In genomic region chr3:86545945-86546344, GRCm38 (mm10) we compare ENCODE assay signal across 9 mouse cellular contexts. TPM values are rescaled to one million over a fixed set of nuclear protein-coding genes. Genes with fewer than 3 reads are reported as not detected.
DNase-seq lines count a peak whose midpoint lies in the region; ATAC-seq lines count a peak whose summit lies in the region.
"Had no signal": no experiment of that assay in that cellular context is flagged by ENCODE, and none has a peak within 500 bp of the region (broad histone marks: within the 10 kb centered on the region; RNA-seq: fewer than 3 reads in every experiment).

No protein-coding gene starts in this region.

- WGBS in kidney, embryonic 16.5 days, result 27% methylated on average over 5 of the region's 5 CpGs
- 8% methylated on average over 5 of the region's 5 CpGs for WGBS in embryonic facial prominence, embryonic 12.5 days
- 21% methylated on average over 5 of the region's 5 CpGs for WGBS in hindbrain, embryonic 15.5 days
- 14% methylated on average over 5 of the region's 5 CpGs for WGBS in midbrain, embryonic 15.5 days

- no peak overlapping the region for H3K9ac ChIP-seq in kidney, embryonic 16.5 days (replicated peaks; ENCODE audit: low read length)
- peak overlapping the region; percentile 75 for H3K9ac ChIP-seq in embryonic facial prominence, embryonic 12.5 days
- peak overlapping the region; percentile 68 for H3K9ac ChIP-seq in hindbrain, embryonic 15.5 days
- peak overlapping the region; percentile 56; the same call in 1 of the 2 replicates for H3K9ac ChIP-seq in midbrain, embryonic 15.5 days

- H3K27ac ChIP-seq in kidney, embryonic 16.5 days (ENCODE audit: low read length), result no peak overlapping the region
- H3K27ac ChIP-seq in embryonic facial prominence, embryonic 12.5 days, result peak overlapping the region; percentile 96
- peak overlapping the region; percentile 94 for H3K27ac ChIP-seq in hindbrain, embryonic 15.5 days (replicated peaks)
- peak overlapping the region; percentile 86 for H3K27ac ChIP-seq in midbrain, embryonic 15.5 days

- peaks cover 62% of the 10 kb centered on the region for H3K27me3 ChIP-seq in kidney, embryonic 16.5 days (ENCODE audit: insufficient read depth, low read length)
- no peaks in the 10 kb centered on the region for H3K27me3 ChIP-seq in embryonic facial prominence, embryonic 12.5 days
- H3K27me3 ChIP-seq in hindbrain, embryonic 15.5 days, result 0 out of 2 replicates have a peak, but pooled peaks cover 2% of the 10 kb centered on the region
- peaks cover 4% of the 10 kb centered on the region; the same call in 1 of the 2 replicates for H3K27me3 ChIP-seq in midbrain, embryonic 15.5 days (replicated peaks)

- H3K4me3 ChIP-seq in kidney, embryonic 16.5 days (ENCODE audit: low read length), result peak overlapping the region; percentile 39; the same call in 1 of the 2 replicates
- H3K4me3 ChIP-seq in embryonic facial prominence, embryonic 12.5 days, result peak overlapping the region; percentile 51
- H3K4me3 ChIP-seq in hindbrain, embryonic 15.5 days, result peak overlapping the region; percentile 49
- peak overlapping the region; percentile 54 for H3K4me3 ChIP-seq in midbrain, embryonic 15.5 days

- no peaks in the 10 kb centered on the region for H3K36me3 ChIP-seq in kidney, embryonic 16.5 days (ENCODE audit: insufficient read depth, low read length)
- no peaks in the 10 kb centered on the region for H3K36me3 ChIP-seq in embryonic facial prominence, embryonic 12.5 days
- no peaks in the 10 kb centered on the region for H3K36me3 ChIP-seq in hindbrain, embryonic 15.5 days
- H3K36me3 ChIP-seq in midbrain, embryonic 15.5 days (replicated peaks), result no peaks in the 10 kb centered on the region

- no peaks in the 10 kb centered on the region for H3K9me3 ChIP-seq in kidney, embryonic 16.5 days (ENCODE audit: low read length)
- no peaks in the 10 kb centered on the region for H3K9me3 ChIP-seq in embryonic facial prominence, embryonic 12.5 days
- no peaks in the 10 kb centered on the region for H3K9me3 ChIP-seq in hindbrain, embryonic 15.5 days
- H3K9me3 ChIP-seq in midbrain, embryonic 15.5 days, result no peaks in the 10 kb centered on the region

- DNase-seq in kidney, adult 18-20 months, result no peak
- DNase-seq in spleen, postnatal 36 days (ENCODE audit: low spot score in 2 of 2), result no peak
- DNase-seq in spleen, postnatal 14 days (ENCODE audit: low spot score in 2 of 2), result no peak
- DNase-seq in T-cell, adult 2 months (ENCODE audit: low spot score), result no peak
- DNase-seq: kidney, adult 11 months had no signal

- H3K4me1 ChIP-seq in kidney, embryonic 16.5 days (ENCODE audit: insufficient read depth, low read length), result peaks cover 13% of the 10 kb centered on the region
- peaks cover 10% of the 10 kb centered on the region for H3K4me1 ChIP-seq in embryonic facial prominence, embryonic 12.5 days
- peaks cover 23% of the 10 kb centered on the region for H3K4me1 ChIP-seq in hindbrain, embryonic 15.5 days (replicated peaks)
- peaks cover 30% of the 10 kb centered on the region for H3K4me1 ChIP-seq in midbrain, embryonic 15.5 days

- peak overlapping the region; percentile 54; the same call in 1 of the 2 replicates for H3K4me2 ChIP-seq in kidney, embryonic 16.5 days (replicated peaks; ENCODE audit: low read depth, low read length)
- peak overlapping the region; percentile 48 for H3K4me2 ChIP-seq in embryonic facial prominence, embryonic 12.5 days (replicated peaks)
- peak overlapping the region; percentile 60 for H3K4me2 ChIP-seq in hindbrain, embryonic 15.5 days
- H3K4me2 ChIP-seq in midbrain, embryonic 15.5 days, result peak overlapping the region; percentile 75

- no peak for ATAC-seq in kidney, embryonic 16.5 days (ENCODE audit: low FRiP score, low TSS enrichment)
- no peak for ATAC-seq in embryonic facial prominence, embryonic 12.5 days (ENCODE audit: insufficient number of reproducible peaks, insufficient read depth, low FRiP score, low TSS enrichment)
- ATAC-seq in hindbrain, embryonic 15.5 days (ENCODE audit: low FRiP score, low read depth), result no peak
- no peak for ATAC-seq in midbrain, embryonic 15.5 days (replicated peaks)

RNA-seq across cellular contexts. Expression of gene Mab21l2, which starts 2.5 kb away (rescaled TPM):
- polyA plus RNA-seq in kidney, embryonic 16.5 days (2015; fragmentation: Nextera tagmentation; extraction: Ambion mirVana), result 0.65 and 0.69 TPM in 2 replicates
- polyA plus RNA-seq in embryonic facial prominence, embryonic 12.5 days (2016; fragmentation: Nextera tagmentation; extraction: Ambion mirVana), result 193 and 198 TPM in 2 replicates
- 185 and 211 TPM in 2 replicates for polyA plus RNA-seq in hindbrain, embryonic 15.5 days (2015; fragmentation: Nextera tagmentation; extraction: Ambion mirVana)
- 65.8 and 80.9 TPM in 2 replicates for polyA plus RNA-seq in midbrain, embryonic 15.5 days (2015; fragmentation: Nextera tagmentation; extraction: Ambion mirVana)

Comparison
In these comparisons a context has a peak if more than half of its experiments do, and no peak if none do; other contexts are left out.
1. RNA of gene Mab21l2, which starts 2.5 kb away (polyA plus RNA-seq): 185 to 211 TPM in hindbrain, embryonic 15.5 days, 193 to 198 TPM in embryonic facial prominence, embryonic 12.5 days and 65.8 to 80.9 TPM in midbrain, embryonic 15.5 days; 0.65 to 0.69 TPM in kidney, embryonic 16.5 days; every median in the first group is over 10 times any median in the second.
2. Peak in every context shown above with its lines, with median percentiles within 50 percentile points of each other: H3K4me2 ChIP-seq and H3K4me3 ChIP-seq.